Mouse (Mus musculus) myocyte (in vitro differentiated cells): ENCODE results near the gene Plscr3.

ENCODE experiments used
- MYOD1 ChIP-seq, 3 experiments: IDR thresholded peaks; one replicate each; pipeline ENCODE4 v1.6.1; 2011; ENCODE audit warnings: control low read depth in 2 of 3, low read depth in 2 of 3, mild to moderate bottlenecking in 2 of 3, moderate library complexity in 1 of 3; ENCODE audit not compliant: insufficient read length in 2 of 3, control insufficient read depth in 1 of 3
- POLR2A ChIP-seq: IDR thresholded peaks from one replicate; pipeline ENCODE4 v1.6.1; 2011; ENCODE audit warnings: low read depth, mild to moderate bottlenecking, control low read depth, moderate library complexity; ENCODE audit not compliant: insufficient read length

DNA sequence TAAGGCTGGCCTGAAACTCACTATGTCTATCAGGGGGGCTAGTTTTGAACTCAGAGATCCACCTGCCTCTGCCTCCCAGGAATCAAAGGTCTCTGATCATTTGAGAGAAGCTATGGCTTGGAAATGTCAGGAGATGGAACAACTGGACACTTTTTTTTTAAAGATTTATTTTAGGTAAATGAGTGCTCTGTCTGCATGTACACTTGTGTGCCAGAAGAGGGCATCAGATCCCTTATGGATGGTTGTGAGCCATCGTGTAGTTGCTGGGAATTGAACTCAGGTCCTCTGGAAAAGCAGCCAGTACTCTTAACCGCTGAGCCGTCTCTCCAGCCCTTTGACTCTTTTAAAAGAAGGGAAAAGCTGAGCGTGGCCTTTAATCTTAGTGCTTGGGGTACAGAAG, 39.8 kb upstream of the Plscr3 start:
- no peak for TF ChIP-seq POLR2A
- TF ChIP-seq MYOD1 (IDR thresholded peaks at IDR 0.05; ENCODE audit: control insufficient read depth in 1 of 3, insufficient read length in 2 of 3, low read depth in 2 of 3): no peak
